Mouse (Mus musculus): ENCODE results near the gene Gfy.

DNA sequence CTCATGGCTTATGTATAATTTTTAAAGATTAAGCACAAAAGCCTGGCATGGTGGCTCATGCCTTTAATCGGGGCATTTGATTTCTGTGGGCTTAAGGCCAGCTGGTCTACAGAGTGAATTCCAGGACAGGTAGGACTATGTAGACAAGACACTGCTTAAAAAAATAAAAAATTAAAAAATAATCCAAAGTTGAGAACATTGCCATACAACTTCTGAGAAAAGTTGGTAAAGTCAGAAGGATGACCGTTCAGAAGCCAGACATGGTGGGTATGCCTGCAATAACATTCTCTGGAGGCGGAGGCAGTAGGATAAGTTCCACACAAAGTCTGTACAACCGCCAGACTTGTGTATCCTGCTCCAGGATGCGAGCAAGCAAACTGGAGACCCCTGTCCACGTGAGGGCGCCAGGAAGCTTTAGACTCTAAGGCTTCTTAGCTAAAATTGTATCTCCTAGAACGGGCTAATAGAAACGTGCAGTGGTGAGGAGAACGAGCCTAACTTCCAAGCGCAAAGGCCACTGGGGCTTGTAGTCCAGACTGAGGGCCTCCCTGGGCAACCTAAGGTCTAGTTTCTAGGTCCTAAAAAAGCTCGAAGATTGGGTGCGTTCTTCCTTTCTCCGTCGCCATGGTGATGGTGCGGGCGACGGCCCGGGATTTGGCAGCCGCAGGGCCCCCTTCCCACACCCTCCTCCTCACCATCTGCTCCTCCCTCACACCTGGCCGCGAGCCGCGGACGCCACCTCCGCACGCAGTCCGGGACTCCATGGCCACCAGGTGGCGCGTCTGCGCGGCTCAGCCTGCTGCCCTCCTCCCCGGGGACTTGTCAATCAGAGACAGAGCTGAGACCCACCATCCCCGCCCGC, 17.5 kb downstream of the Gfy start:
- TF ChIP-seq GATA1 (IDR thresholded peaks at IDR 0.05; ENCODE audit: borderline replicate concordance, low read length) (no peak), FLI1 (IDR thresholded peaks at IDR 0.05; ENCODE audit: low read length) (no peak)

Measured in megakaryocyte, embryonic 14.5 days (primary cell).